Comparison of ENCODE assay signal across 7 mouse cellular contexts in genomic region chr11:120726243-120727168, GRCm38 (mm10). TPM values are rescaled to one million over a fixed set of nuclear protein-coding genes. Genes with fewer than 3 reads are reported as not detected.
A peak's percentile ranks its signal among the peaks of the same experiment; 100 is the strongest.
DNase-seq lines count a peak whose midpoint lies in the region; ATAC-seq and TF ChIP-seq lines count a peak whose summit lies in the region.

No protein-coding gene starts in this region.

- peak overlapping the region; percentile 43 for H3ac ChIP-seq in C2C12 (ENCODE audit: control insufficient read depth, insufficient read length, low read depth)

- H3K79me2 ChIP-seq in C2C12 (ENCODE audit: control insufficient read depth, insufficient read depth) = no peaks in the 10 kb centered on the region
- H3K79me2 ChIP-seq in CH12.LX (replicated peaks; ENCODE audit: control insufficient read depth, extremely low read depth, insufficient read depth, poor library complexity, severe bottlenecking) = no peaks in the 10 kb centered on the region

- no peak for DNase-seq in CH12.LX (ENCODE audit: extremely low read depth)
- no peak for DNase-seq in limb, embryonic 14.5 days (ENCODE audit: low spot score)
- DNase-seq in stomach, postnatal 0 days (ENCODE audit: low spot score) = no peak
- no peak for DNase-seq in adrenal gland, postnatal 36 days

- in situ Hi-C loops in CH12.LX (cut with MboI; ENCODE audit: low pct_ligation_motif_present, low pct_unique_long_range_greater_than_20kb, low sequenced_read_pairs) = loop anchor here (5.0 kb wide), 1 partner anchor 41 kb away; no protein-coding TSS in a partner anchor

- dilution Hi-C loops in CH12.LX (cut with MboI; ENCODE audit: extremely low pct_ligation_motif_present, extremely low pct_unique_long_range_greater_than_20kb, low sequenced_read_pairs) = no loop called here

- no peaks in the 10 kb centered on the region for H3K27me3 ChIP-seq in C2C12 (ENCODE audit: control insufficient read depth, insufficient read depth, insufficient read length)
- peaks cover 28% of the 10 kb centered on the region for H3K27me3 ChIP-seq in CH12.LX (replicated peaks)
- peaks cover 58% of the 10 kb centered on the region for H3K27me3 ChIP-seq in heart, embryonic 15.5 days
- H3K27me3 ChIP-seq in limb, embryonic 14.5 days (ENCODE audit: control insufficient read depth, insufficient read depth, low read length) = no peaks in the 10 kb centered on the region
- H3K27me3 ChIP-seq in stomach, postnatal 0 days (ENCODE audit: control insufficient read depth, insufficient read depth, low read length) = no peaks in the 10 kb centered on the region

- no peak for TF ChIP-seq EP300 in CH12.LX (IDR thresholded peaks at IDR 0.05; ENCODE audit: low read length)
- TF ChIP-seq EP300 in stomach, postnatal 0 days (optimal IDR thresholded peaks at IDR 0.05) = no peak

- WGBS in heart, embryonic 15.5 days = 20% methylated on average over 35 of the region's 36 CpGs
- 20% methylated on average over 33 of the region's 36 CpGs for WGBS in limb, embryonic 14.5 days
- 18% methylated on average over 34 of the region's 36 CpGs for WGBS in stomach, postnatal 0 days

- H3K4me1 ChIP-seq in CH12.LX (ENCODE audit: control insufficient read depth in 1 of 2, insufficient read depth in 2 of 2) = peaks cover 8 to 11% of the 10 kb centered on the region in 2 experiments
- H3K4me1 ChIP-seq in heart, embryonic 15.5 days (replicated peaks) = peaks cover 16% of the 10 kb centered on the region
- H3K4me1 ChIP-seq in limb, embryonic 14.5 days (ENCODE audit: control insufficient read depth, insufficient read depth, low read length) = peaks cover 11% of the 10 kb centered on the region
- 0 out of 2 replicates have a peak, but pooled peaks cover 8% of the 10 kb centered on the region for H3K4me1 ChIP-seq in stomach, postnatal 0 days (replicated peaks; ENCODE audit: control insufficient read depth, insufficient read depth)

- H3K27ac ChIP-seq in CH12.LX (ENCODE audit: insufficient read depth, low read depth) = no peak overlapping the region
- no peak overlapping the region for H3K27ac ChIP-seq in heart, embryonic 15.5 days
- no peak overlapping the region for H3K27ac ChIP-seq in limb, embryonic 14.5 days (replicated peaks; ENCODE audit: low read depth, low read length)
- H3K27ac ChIP-seq in stomach, postnatal 0 days (replicated peaks) = 0 out of 2 replicates have a peak overlapping the region, but pooled peaks have one; percentile 24

- no peaks in the 10 kb centered on the region for H3K9me3 ChIP-seq in CH12.LX (replicated peaks; ENCODE audit: low read length)
- H3K9me3 ChIP-seq in heart, embryonic 15.5 days (replicated peaks) = no peaks in the 10 kb centered on the region
- no peaks in the 10 kb centered on the region for H3K9me3 ChIP-seq in limb, embryonic 14.5 days (ENCODE audit: control insufficient read depth, low read length)
- no peaks in the 10 kb centered on the region for H3K9me3 ChIP-seq in stomach, postnatal 0 days (ENCODE audit: control insufficient read depth, low read length)

- H3K4me2 ChIP-seq in CH12.LX (ENCODE audit: insufficient read depth, low read depth, poor library complexity, severe bottlenecking) = peak overlapping the region; percentile 53
- H3K4me2 ChIP-seq in heart, embryonic 15.5 days = peak overlapping the region; percentile 86
- H3K4me2 ChIP-seq in limb, embryonic 14.5 days (replicated peaks; ENCODE audit: low read depth, low read length, severe bottlenecking) = peak overlapping the region; percentile 87
- peak overlapping the region; percentile 71 for H3K4me2 ChIP-seq in stomach, postnatal 0 days (replicated peaks; ENCODE audit: low read depth)

- H3K79me3 ChIP-seq in C2C12 (ENCODE audit: low read depth) = no peaks in the 10 kb centered on the region

- ATAC-seq in heart, embryonic 15.5 days (replicated peaks; ENCODE audit: insufficient number of reproducible peaks, insufficient read depth, low FRiP score, low read depth) = peak; percentile 8; the same call in 1 of the 2 replicates
- ATAC-seq in limb, embryonic 14.5 days (ENCODE audit: low FRiP score, low read depth) = peak; percentile 9; the same call in 1 of the 2 replicates
- peak; percentile 51 for ATAC-seq in stomach, postnatal 0 days (ENCODE audit: low FRiP score, low TSS enrichment)
- no peak for ATAC-seq in monocyte, adult 5-6 weeks (replicated peaks; ENCODE audit: insufficient number of reproducible peaks, low FRiP score, low TSS enrichment, poor library complexity, severe bottlenecking)

- H3K36me3 ChIP-seq in C2C12 (ENCODE audit: control insufficient read depth, insufficient read depth) (no peaks in the 10 kb centered on the region), CH12.LX (replicated peaks in 1 of 2; ENCODE audit: control insufficient read depth in 1 of 2, insufficient read depth in 1 of 2, low read length in 1 of 2) (peaks cover 19 to 42% of the 10 kb centered on the region in 2 experiments)
- no peaks in the 10 kb centered on the region for H3K36me3 ChIP-seq in heart, embryonic 15.5 days
- peaks cover 8% of the 10 kb centered on the region; the same call in 1 of the 2 replicates for H3K36me3 ChIP-seq in limb, embryonic 14.5 days (ENCODE audit: control insufficient read depth, insufficient read depth, low read length)
- no peaks in the 10 kb centered on the region for H3K36me3 ChIP-seq in stomach, postnatal 0 days (ENCODE audit: control insufficient read depth, insufficient read depth, low read length)

- TF ChIP-seq RAD21 in CH12.LX (IDR thresholded peaks at IDR 0.05; ENCODE audit: low read depth, low read length) = no peak

- H3K9ac ChIP-seq in CH12.LX (ENCODE audit: insufficient read depth, low read depth) = peak overlapping the region; percentile 34
- H3K9ac ChIP-seq in heart, embryonic 15.5 days = peak overlapping the region; percentile 61
- peak overlapping the region; percentile 59 for H3K9ac ChIP-seq in limb, embryonic 14.5 days (ENCODE audit: low read depth, low read length, severe bottlenecking)
- H3K9ac ChIP-seq in stomach, postnatal 0 days (ENCODE audit: low read length) = peak overlapping the region; percentile 56

- no peak for TF ChIP-seq POLR2A in CH12.LX (IDR thresholded peaks at IDR 0.05; ENCODE audit: low read depth, low read length)
- TF ChIP-seq POLR2A in limb, embryonic 14.5 days (IDR thresholded peaks at IDR 0.05; ENCODE audit: borderline replicate concordance, extremely low read depth, insufficient read depth, insufficient read length) = no peak

- TF ChIP-seq CTCF in C2C12 (IDR thresholded peaks at IDR 0.05; ENCODE audit: control insufficient read depth, insufficient read depth, insufficient read length) (no peak), CH12.LX (conservative IDR thresholded peaks at IDR 0.05 in 1 of 2, IDR thresholded peaks at IDR 0.05 in 1 of 2; ENCODE audit: low read depth in 2 of 2, low read length in 2 of 2) (no peak)
- no peak; the same call in 1 of the 2 replicates for TF ChIP-seq CTCF in stomach, postnatal 0 days (IDR thresholded peaks at IDR 0.05; ENCODE audit: low read depth)

- H3K4me3 ChIP-seq in C2C12 (ENCODE audit: insufficient read depth, poor library complexity, severe bottlenecking) (peak overlapping the region; percentile 35), CH12.LX (replicated peaks in 1 of 3; ENCODE audit: low read depth in 2 of 3, low read length in 2 of 3, poor library complexity in 1 of 3) (peak overlapping the region; percentile 67 to 93 (median 76))
- peak overlapping the region; percentile 67 for H3K4me3 ChIP-seq in heart, embryonic 15.5 days
- peak overlapping the region; percentile 53 for H3K4me3 ChIP-seq in limb, embryonic 14.5 days (replicated peaks; ENCODE audit: low read length)
- peak overlapping the region; percentile 51 for H3K4me3 ChIP-seq in stomach, postnatal 0 days (ENCODE audit: low read depth, low read length)

RNA-seq across cellular contexts. Expression of gene Dcxr, which starts 0.6 kb away (rescaled TPM):
- polyA plus RNA-seq in C2C12 (2012; fragmentation: generic; extraction: Trizol) (15.4 TPM), CH12.LX (2012; ENCODE audit: insufficient read length, low read depth) (23.3 and 23.5 TPM in 2 replicates)
- total RNA-seq in CH12.LX (2012; rRNA removed) (49.4 and 74.7 TPM in 2 replicates), CH12.LX (2014; rRNA removed) (24.1 and 24.8 TPM in 2 replicates)
- 7.0 and 16.7 TPM in 2 replicates for polyA plus RNA-seq in heart, embryonic 15.5 days (2015; fragmentation: Nextera tagmentation; extraction: Ambion mirVana)
- polyA plus RNA-seq in limb, embryonic 14.5 days (2012; rRNA removed) = 18.5 and 21.4 TPM in 2 replicates
- polyA plus RNA-seq in limb, embryonic 14.5 days (2014; fragmentation: Nextera tagmentation; extraction: Ambion mirVana) = 21.8 and 26.2 TPM in 2 replicates
- 56.3 and 58.4 TPM in 2 replicates for polyA plus RNA-seq in stomach, postnatal 0 days (2015; fragmentation: Nextera tagmentation; extraction: Ambion mirVana)
- total RNA-seq in monocyte, adult 5-6 weeks (2017) = 14.8 to 32.2 TPM (median 23.8 TPM) in 3 replicates
- 10 to 100 TPM; 31.8 to 77.7 TPM for total RNA-seq in adrenal gland, postnatal 36 days (2021)

RNA-seq across cellular contexts. Expression of gene Rac3, which starts 5.2 kb away (rescaled TPM):
- 2.5 TPM for polyA plus RNA-seq in C2C12 (2012; fragmentation: generic; extraction: Trizol)
- 8.9 and 9.9 TPM in 2 replicates for total RNA-seq in CH12.LX (2012; rRNA removed)
- 2.9 and 3.4 TPM in 2 replicates for total RNA-seq in CH12.LX (2014; rRNA removed)
- polyA plus RNA-seq in CH12.LX (2012; ENCODE audit: insufficient read length, low read depth) = 5.5 and 8.3 TPM in 2 replicates
- 7.8 and 17.0 TPM in 2 replicates for polyA plus RNA-seq in heart, embryonic 15.5 days (2015; fragmentation: Nextera tagmentation; extraction: Ambion mirVana)
- polyA plus RNA-seq in limb, embryonic 14.5 days (2012; rRNA removed) = 90.1 and 95.1 TPM in 2 replicates
- polyA plus RNA-seq in limb, embryonic 14.5 days (2014; fragmentation: Nextera tagmentation; extraction: Ambion mirVana) = 14.1 and 18.3 TPM in 2 replicates
- polyA plus RNA-seq in stomach, postnatal 0 days (2015; fragmentation: Nextera tagmentation; extraction: Ambion mirVana) = 21.9 and 22.1 TPM in 2 replicates
- total RNA-seq in monocyte, adult 5-6 weeks (2017) = 7.1 to 9.7 TPM in 2 of 3 replicates, not detected in the other
- total RNA-seq in adrenal gland, postnatal 36 days (2021) = 10 to 100 TPM in 1 of 2 experiments, 1 to 10 TPM in 1; 8.2 to 17.0 TPM

RNA-seq across cellular contexts. Expression of gene Cbr2, which starts 5.4 kb away (rescaled TPM):
- polyA plus RNA-seq in C2C12 (2012; fragmentation: generic; extraction: Trizol) (51.7 TPM), CH12.LX (2012; ENCODE audit: insufficient read length, low read depth) (not detected in 2 replicates)
- total RNA-seq in CH12.LX (2012; rRNA removed) (0.21 and 0.25 TPM in 2 replicates), CH12.LX (2014; rRNA removed) (not detected in 2 replicates)
- 11.4 and 46.0 TPM in 2 replicates for polyA plus RNA-seq in heart, embryonic 15.5 days (2015; fragmentation: Nextera tagmentation; extraction: Ambion mirVana)
- 11.9 and 19.6 TPM in 2 replicates for polyA plus RNA-seq in limb, embryonic 14.5 days (2012; rRNA removed)
- 7.3 and 10.8 TPM in 2 replicates for polyA plus RNA-seq in limb, embryonic 14.5 days (2014; fragmentation: Nextera tagmentation; extraction: Ambion mirVana)
- 129 and 160 TPM in 2 replicates for polyA plus RNA-seq in stomach, postnatal 0 days (2015; fragmentation: Nextera tagmentation; extraction: Ambion mirVana)
- total RNA-seq in monocyte, adult 5-6 weeks (2017) = 2.0 TPM in 1 of 3 replicates, not detected in the others
- total RNA-seq in adrenal gland, postnatal 36 days (2021) = 1 to 10 TPM; 5.0 to 7.8 TPM

RNA-seq across cellular contexts. Expression of gene Lrrc45, which starts 12.8 kb away (rescaled TPM):
- 13.5 TPM for polyA plus RNA-seq in C2C12 (2012; fragmentation: generic; extraction: Trizol)
- 31.3 and 35.6 TPM in 2 replicates for total RNA-seq in CH12.LX (2012; rRNA removed)
- 11.7 and 12.9 TPM in 2 replicates for total RNA-seq in CH12.LX (2014; rRNA removed)
- polyA plus RNA-seq in CH12.LX (2012; ENCODE audit: insufficient read length, low read depth) = 20.3 and 23.8 TPM in 2 replicates
- polyA plus RNA-seq in heart, embryonic 15.5 days (2015; fragmentation: Nextera tagmentation; extraction: Ambion mirVana) = 27.5 and 36.8 TPM in 2 replicates
- polyA plus RNA-seq in limb, embryonic 14.5 days (2012; rRNA removed) = 91.3 and 98.3 TPM in 2 replicates
- 48.1 and 51.7 TPM in 2 replicates for polyA plus RNA-seq in limb, embryonic 14.5 days (2014; fragmentation: Nextera tagmentation; extraction: Ambion mirVana)
- 18.7 and 20.4 TPM in 2 replicates for polyA plus RNA-seq in stomach, postnatal 0 days (2015; fragmentation: Nextera tagmentation; extraction: Ambion mirVana)
- 39.7 to 45.3 TPM (median 41.0 TPM) in 3 replicates for total RNA-seq in monocyte, adult 5-6 weeks (2017)
- total RNA-seq in adrenal gland, postnatal 36 days (2021) = 10 to 100 TPM; 24.3 to 27.7 TPM

RNA-seq across cellular contexts. Expression of gene Cenpx, which starts 13.0 kb away (rescaled TPM):
- 57.6 TPM for polyA plus RNA-seq in C2C12 (2012; fragmentation: generic; extraction: Trizol)
- 101 and 103 TPM in 2 replicates for total RNA-seq in CH12.LX (2012; rRNA removed)
- total RNA-seq in CH12.LX (2014; rRNA removed) = 72.3 and 76.5 TPM in 2 replicates
- polyA plus RNA-seq in CH12.LX (2012; ENCODE audit: insufficient read length, low read depth) = 122 and 131 TPM in 2 replicates
- 105 and 111 TPM in 2 replicates for polyA plus RNA-seq in heart, embryonic 15.5 days (2015; fragmentation: Nextera tagmentation; extraction: Ambion mirVana)
- 101 and 107 TPM in 2 replicates for polyA plus RNA-seq in limb, embryonic 14.5 days (2012; rRNA removed)
- 159 and 161 TPM in 2 replicates for polyA plus RNA-seq in limb, embryonic 14.5 days (2014; fragmentation: Nextera tagmentation; extraction: Ambion mirVana)
- 123 and 127 TPM in 2 replicates for polyA plus RNA-seq in stomach, postnatal 0 days (2015; fragmentation: Nextera tagmentation; extraction: Ambion mirVana)
- 27.0 to 58.3 TPM (median 41.9 TPM) in 3 replicates for total RNA-seq in monocyte, adult 5-6 weeks (2017)
- 10 to 100 TPM; 52.1 to 60.4 TPM for total RNA-seq in adrenal gland, postnatal 36 days (2021)
